Mouse (Mus musculus) cerebellum, adult 2 months (tissue): ENCODE results near the gene Rubcnl.

Source experiments
- CTCF ChIP-seq: fragments of 200-500 bp; IDR thresholded peaks from 2 replicates; pipeline ENCODE4 v1.5.1; 2011; ENCODE audit warnings: low read depth, mild to moderate bottlenecking, control low read depth, low read length, moderate library complexity, borderline replicate concordance; ENCODE audit not compliant: insufficient read depth
- POLR2A ChIP-seq: fragments of 200-500 bp; IDR thresholded peaks from 2 replicates; pipeline ENCODE4 v1.6.1; 2011; ENCODE audit warnings: low read length, control low read depth, borderline replicate concordance; ENCODE audit not compliant: insufficient read depth

DNA sequence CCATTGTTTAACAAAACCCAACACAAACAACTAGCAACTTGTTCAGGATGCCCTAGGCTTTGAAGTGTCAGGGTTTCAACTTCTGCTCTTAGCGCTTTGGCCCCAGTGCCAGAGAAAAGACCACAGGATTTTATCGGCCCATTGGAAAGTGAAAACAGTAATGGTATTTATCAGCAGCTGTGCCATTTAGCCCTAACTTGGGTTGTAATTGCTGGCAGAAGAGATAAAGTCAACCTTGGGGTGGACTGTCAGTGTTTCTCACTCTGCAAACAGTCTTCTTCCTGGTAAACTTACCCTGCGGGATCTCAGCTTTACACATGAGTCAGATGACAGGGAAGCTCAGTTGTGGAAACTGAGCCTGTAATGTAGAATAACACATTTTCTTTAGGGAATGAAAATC is 43.6 kb upstream of the Rubcnl start:
- TF ChIP-seq CTCF: no peak
- no peak for TF ChIP-seq POLR2A
